In the genomic region with DNA sequence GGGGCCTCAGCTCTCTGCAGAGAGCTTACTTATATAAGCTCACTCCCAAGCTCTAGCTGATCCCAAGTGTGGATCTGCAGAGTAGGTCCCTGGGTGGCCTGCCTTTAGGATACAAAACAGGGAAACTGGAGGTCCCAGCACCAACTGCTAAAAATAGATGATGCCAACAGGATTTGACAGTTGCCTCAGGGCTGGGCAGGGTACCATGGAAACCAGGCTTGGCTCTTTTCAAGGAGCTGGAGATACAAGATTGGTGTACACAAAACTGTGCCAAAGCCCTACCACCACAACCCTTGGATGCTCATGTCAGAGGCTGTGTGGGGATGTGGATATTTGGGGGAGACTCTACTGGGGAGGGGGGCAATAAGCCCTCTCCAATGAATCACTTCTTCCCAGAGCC, we compare ENCODE assay signal across 15 mouse cellular contexts. TPM values are rescaled to one million over a fixed set of nuclear protein-coding genes. Genes with fewer than 3 reads are reported as not detected.
A peak's percentile ranks its signal among the peaks of the same experiment; 100 is the strongest.
DNase-seq lines count a peak whose midpoint lies in the region; ATAC-seq lines count a peak whose summit lies in the region.
"Had no signal": no experiment of that assay in that cellular context is flagged by ENCODE, and none has a peak within 500 bp of the region (broad histone marks: within the 10 kb centered on the region; RNA-seq: fewer than 3 reads in every experiment).

No protein-coding gene starts in this region.

- no peaks in the 10 kb centered on the region for H3K9me3 ChIP-seq in forebrain, embryonic 15.5 days
- no peaks in the 10 kb centered on the region for H3K9me3 ChIP-seq in forebrain, embryonic 12.5 days
- H3K9me3 ChIP-seq in kidney, embryonic 14.5 days (ENCODE audit: control insufficient read depth, low read length) = no peaks in the 10 kb centered on the region
- H3K9me3 ChIP-seq: heart, embryonic 10.5 days had no signal

- H3K9ac ChIP-seq in forebrain, embryonic 15.5 days (replicated peaks) = no peak overlapping the region
- H3K9ac ChIP-seq in forebrain, embryonic 12.5 days = no peak overlapping the region
- H3K9ac ChIP-seq in kidney, embryonic 14.5 days (ENCODE audit: low read depth, low read length) = no peak overlapping the region

- H3K4me2 ChIP-seq in forebrain, embryonic 15.5 days (replicated peaks) = no peak overlapping the region
- H3K4me2 ChIP-seq in forebrain, embryonic 12.5 days = no peak overlapping the region
- H3K4me2 ChIP-seq in kidney, embryonic 14.5 days (replicated peaks; ENCODE audit: low read depth, low read length) = no peak overlapping the region

- no peak overlapping the region for H3K27ac ChIP-seq in forebrain, embryonic 15.5 days (replicated peaks)
- H3K27ac ChIP-seq in forebrain, embryonic 12.5 days = no peak overlapping the region
- no peak overlapping the region for H3K27ac ChIP-seq in kidney, embryonic 14.5 days (ENCODE audit: low read depth, low read length)
- H3K27ac ChIP-seq: heart, embryonic 10.5 days had no signal

- H3K4me1 ChIP-seq in forebrain, embryonic 15.5 days = peaks cover 12% of the 10 kb centered on the region
- peaks cover 14% of the 10 kb centered on the region for H3K4me1 ChIP-seq in forebrain, embryonic 12.5 days
- H3K4me1 ChIP-seq in kidney, embryonic 14.5 days (ENCODE audit: control insufficient read depth, insufficient read depth, low read length) = no peaks in the 10 kb centered on the region

- ATAC-seq in forebrain, embryonic 15.5 days (replicated peaks) = peak; percentile 26; the same call in 1 of the 2 replicates
- ATAC-seq in forebrain, embryonic 12.5 days (ENCODE audit: low FRiP score) = no peak
- ATAC-seq in kidney, embryonic 14.5 days (ENCODE audit: low FRiP score, low TSS enrichment) = no peak

- DNase-seq in left cerebral cortex, postnatal 4 days = peak; percentile 83
- no peak for DNase-seq in left cerebral cortex, adult 11 months (ENCODE audit: low spot score)
- peak; percentile 32 for DNase-seq in layer of hippocampus, adult 9-11 months
- DNase-seq in ovary, postnatal 10 days (ENCODE audit: low spot score) = no peak
- no peak for DNase-seq in thymus, postnatal 25 days
- DNase-seq: B cell, adult 2 months; kidney, adult 9 months; liver; right cerebral cortex, postnatal 14 days; thymus, adult 2 months had no signal

- H3K27me3 ChIP-seq in forebrain, embryonic 15.5 days = no peaks in the 10 kb centered on the region
- H3K27me3 ChIP-seq in forebrain, embryonic 12.5 days = no peaks in the 10 kb centered on the region
- no peaks in the 10 kb centered on the region for H3K27me3 ChIP-seq in kidney, embryonic 14.5 days (ENCODE audit: control insufficient read depth, insufficient read depth, low read length)

- no peak overlapping the region for H3K4me3 ChIP-seq in forebrain, embryonic 15.5 days
- no peak overlapping the region for H3K4me3 ChIP-seq in forebrain, embryonic 12.5 days (replicated peaks)
- no peak overlapping the region for H3K4me3 ChIP-seq in kidney, embryonic 14.5 days (ENCODE audit: low read length)
- H3K4me3 ChIP-seq: heart, embryonic 10.5 days had no signal

- intact Hi-C loops in left cerebral cortex, postnatal 4 days (cut with DNase I) = no loop called here

- no peaks in the 10 kb centered on the region for H3K36me3 ChIP-seq in forebrain, embryonic 15.5 days
- H3K36me3 ChIP-seq in forebrain, embryonic 12.5 days (replicated peaks) = no peaks in the 10 kb centered on the region
- no peaks in the 10 kb centered on the region for H3K36me3 ChIP-seq in kidney, embryonic 14.5 days (ENCODE audit: control insufficient read depth, insufficient read depth, low read length)
- H3K36me3 ChIP-seq: G1E; heart, embryonic 10.5 days had no signal

RNA-seq across cellular contexts. Expression of a gene that starts 47.7 kb away (rescaled TPM):
- polyA plus RNA-seq in forebrain, embryonic 15.5 days (2015; fragmentation: Nextera tagmentation; extraction: Ambion mirVana) = 0.69 and 0.77 TPM in 2 replicates
- polyA plus RNA-seq in forebrain, embryonic 12.5 days (2016; fragmentation: Nextera tagmentation; extraction: Ambion mirVana) = 0.54 and 0.64 TPM in 2 replicates
- 1 to 10 TPM; 6.3 to 8.4 TPM for total RNA-seq in left cerebral cortex, postnatal 4 days (2021)
- 2.3 and 2.9 TPM in 2 replicates for polyA plus RNA-seq in kidney, embryonic 14.5 days (2014; fragmentation: Nextera tagmentation; extraction: Ambion mirVana)
- polyA plus RNA-seq: G1E had no signal

Comparison
In these comparisons a context has a peak if more than half of its experiments do, and no peak if none do; other contexts are left out.
1. DNase-seq: peak in left cerebral cortex, postnatal 4 days (single experiment) and layer of hippocampus, adult 9-11 months (single experiment); none in left cerebral cortex, adult 11 months (single experiment), ovary, postnatal 10 days (single experiment) and thymus, postnatal 25 days (single experiment).